Mouse (Mus musculus): Measurements from ENCODE around the gene Dgka. TPM values are rescaled to one million over a fixed set of nuclear protein-coding genes. Genes with fewer than 3 reads are reported as not detected.

Dgka gene
- polyA plus RNA-seq, 1 experiment from 2014 or later: 5.0 TPM

- Histone ChIP-seq H3K4me2 (replicated peaks; ENCODE audit: low read depth, low read length) (no peak overlapping the region), H3K9ac (ENCODE audit: low read depth, low read length) (no peak overlapping the region), H3K9me3 (ENCODE audit: control insufficient read depth, low read length) (no peaks in the 10 kb centered on the region), H3K4me3 (ENCODE audit: low read depth, low read length) (no peak overlapping the region), H3K27me3 (ENCODE audit: control insufficient read depth, insufficient read depth, low read length) (no peaks in the 10 kb centered on the region), H3K4me1 (replicated peaks; ENCODE audit: control insufficient read depth, insufficient read depth, low read length) (no peaks in the 10 kb centered on the region), H3K36me3 (ENCODE audit: control insufficient read depth, insufficient read depth, low read length) (no peaks in the 10 kb centered on the region), H3K27ac (ENCODE audit: low read depth, low read length) (no peak overlapping the region)
- WGBS: 40% methylated on average over 5 of the region's 5 CpGs
- ATAC-seq (ENCODE audit: low FRiP score) (no peak), DNase-seq (ENCODE audit: low spot score) (peak; percentile 10)
Measured at GRCm38 (mm10) chr10:128773685-128774084, 29.0 kb upstream of the Dgka start.

GRCm38 (mm10) chr10:128772895-128773294 is 28.2 kb upstream of the Dgka start:
- no peak overlapping the region for H3K9ac ChIP-seq (ENCODE audit: low read depth, low read length)
- WGBS: 81% methylated on average over 2 of the region's 2 CpGs
- H3K36me3 ChIP-seq (ENCODE audit: control insufficient read depth, insufficient read depth, low read length): no peaks in the 10 kb centered on the region
- no peaks in the 10 kb centered on the region for H3K9me3 ChIP-seq (ENCODE audit: control insufficient read depth, low read length)
- no peak overlapping the region for H3K4me2 ChIP-seq (replicated peaks; ENCODE audit: low read depth, low read length)
- ATAC-seq (ENCODE audit: low FRiP score): no peak
- no peak overlapping the region for H3K4me3 ChIP-seq (ENCODE audit: low read depth, low read length)
- no peak overlapping the region for H3K27ac ChIP-seq (ENCODE audit: low read depth, low read length)
- H3K27me3 ChIP-seq (ENCODE audit: control insufficient read depth, insufficient read depth, low read length): no peaks in the 10 kb centered on the region
- H3K4me1 ChIP-seq (replicated peaks; ENCODE audit: control insufficient read depth, insufficient read depth, low read length): no peaks in the 10 kb centered on the region
- no peak for DNase-seq (ENCODE audit: low spot score)

- Histone ChIP-seq H3K27me3 (ENCODE audit: control insufficient read depth, insufficient read depth, low read length) (peaks cover 15% of the 10 kb centered on the region), H3K9me3 (ENCODE audit: control insufficient read depth, low read length) (no peaks in the 10 kb centered on the region), H3K4me2 (replicated peaks; ENCODE audit: low read depth, low read length) (peak overlapping the region; percentile 81), H3K9ac (ENCODE audit: low read depth, low read length) (peak overlapping the region; percentile 68), H3K27ac (ENCODE audit: low read depth, low read length) (peak overlapping the region; percentile 96), H3K4me3 (ENCODE audit: low read depth, low read length) (peak overlapping the region; percentile 76), H3K4me1 (replicated peaks; ENCODE audit: control insufficient read depth, insufficient read depth, low read length) (0 out of 2 replicates have a peak, but pooled peaks cover 6% of the 10 kb centered on the region), H3K36me3 (ENCODE audit: control insufficient read depth, insufficient read depth, low read length) (no peaks in the 10 kb centered on the region)
- peak; percentile 94 for ATAC-seq (ENCODE audit: low FRiP score)
- WGBS: under 1% methylated on average over 37 of the region's 37 CpGs
- peak; percentile 94 for DNase-seq (ENCODE audit: low spot score)
Measured at GRCm38 (mm10) chr10:128748252-128748864, 3.7 kb upstream of the Dgka start.

- ATAC-seq (ENCODE audit: low FRiP score): peak; percentile 65
- no peaks in the 10 kb centered on the region for H3K36me3 ChIP-seq (ENCODE audit: control insufficient read depth, insufficient read depth, low read length)
- peak within 1 kb of the TSS; percentile 96 for H3K27ac ChIP-seq (ENCODE audit: low read depth, low read length)
- H3K9me3 ChIP-seq (ENCODE audit: control insufficient read depth, low read length): no peaks in the 10 kb centered on the region
- H3K4me3 ChIP-seq (ENCODE audit: low read depth, low read length): peak within 1 kb of the TSS; percentile 76
- under 1% methylated on average over 36 of the region's 36 CpGs for WGBS
- DNase-seq (ENCODE audit: low spot score): peak; percentile 67
- 0 out of 2 replicates have a peak, but pooled peaks cover 6% of the 10 kb centered on the region for H3K4me1 ChIP-seq (replicated peaks; ENCODE audit: control insufficient read depth, insufficient read depth, low read length)
- H3K4me2 ChIP-seq (replicated peaks; ENCODE audit: low read depth, low read length): peak within 1 kb of the TSS; percentile 81
- H3K9ac ChIP-seq (ENCODE audit: low read depth, low read length): peak within 1 kb of the TSS; percentile 68
- peaks cover 18% of the 10 kb centered on the region for H3K27me3 ChIP-seq (ENCODE audit: control insufficient read depth, insufficient read depth, low read length)
Measured at GRCm38 (mm10) chr10:128747646-128748251, 3.1 kb upstream of the Dgka start, which contains the start of gene Pym1. TSS of gene Pym1 (plus strand) at chr10:128747889.

GRCm38 (mm10) chr10:128746972-128747645 is 2.5 kb upstream of the Dgka start:
- ATAC-seq (ENCODE audit: low FRiP score): no peak

GRCm38 (mm10) chr10:128745946-128746613 is 1.4 kb upstream of the Dgka start:
- Histone ChIP-seq H3K9ac (ENCODE audit: low read depth, low read length) (no peak overlapping the region), H3K27ac (ENCODE audit: low read depth, low read length) (no peak overlapping the region), H3K9me3 (ENCODE audit: control insufficient read depth, low read length) (no peaks in the 10 kb centered on the region), H3K36me3 (ENCODE audit: control insufficient read depth, insufficient read depth, low read length) (no peaks in the 10 kb centered on the region), H3K4me2 (replicated peaks; ENCODE audit: low read depth, low read length) (no peak overlapping the region), H3K4me1 (replicated peaks; ENCODE audit: control insufficient read depth, insufficient read depth, low read length) (0 out of 2 replicates have a peak, but pooled peaks cover 6% of the 10 kb centered on the region), H3K4me3 (ENCODE audit: low read depth, low read length) (no peak overlapping the region), H3K27me3 (ENCODE audit: control insufficient read depth, insufficient read depth, low read length) (peaks cover 29% of the 10 kb centered on the region)
- ATAC-seq (ENCODE audit: low FRiP score) (no peak), DNase-seq (ENCODE audit: low spot score) (no peak)
- WGBS: 91% methylated on average over 10 of the region's 10 CpGs

More at GRCm38 (mm10) chr10:128746972-128747645, 2.5 kb upstream of the Dgka start:
- Histone ChIP-seq H3K4me2 (replicated peaks; ENCODE audit: low read depth, low read length) (peak overlapping the region; percentile 81), H3K9ac (ENCODE audit: low read depth, low read length) (peak overlapping the region; percentile 68), H3K36me3 (ENCODE audit: control insufficient read depth, insufficient read depth, low read length) (no peaks in the 10 kb centered on the region), H3K27me3 (ENCODE audit: control insufficient read depth, insufficient read depth, low read length) (peaks cover 24% of the 10 kb centered on the region), H3K4me1 (replicated peaks; ENCODE audit: control insufficient read depth, insufficient read depth, low read length) (0 out of 2 replicates have a peak, but pooled peaks cover 6% of the 10 kb centered on the region), H3K4me3 (ENCODE audit: low read depth, low read length) (peak overlapping the region; percentile 76), H3K27ac (ENCODE audit: low read depth, low read length) (peak overlapping the region; percentile 96), H3K9me3 (ENCODE audit: control insufficient read depth, low read length) (no peaks in the 10 kb centered on the region)
- DNase-seq (ENCODE audit: low spot score): no peak
- whole genome bisulfite sequencing: 48% methylated on average over 9 of the region's 9 CpGs

- ATAC-seq (ENCODE audit: low FRiP score) (no peak), DNase-seq (ENCODE audit: low spot score) (peak; percentile 40)
- peaks cover 29% of the 10 kb centered on the region for H3K27me3 ChIP-seq (ENCODE audit: control insufficient read depth, insufficient read depth, low read length)
- H3K9ac ChIP-seq (ENCODE audit: low read depth, low read length): peak overlapping the region; percentile 71
- no peaks in the 10 kb centered on the region for H3K9me3 ChIP-seq (ENCODE audit: control insufficient read depth, low read length)
- no peaks in the 10 kb centered on the region for H3K36me3 ChIP-seq (ENCODE audit: control insufficient read depth, insufficient read depth, low read length)
- 0 out of 2 replicates have a peak, but pooled peaks cover 4% of the 10 kb centered on the region for H3K4me1 ChIP-seq (replicated peaks; ENCODE audit: control insufficient read depth, insufficient read depth, low read length)
- H3K4me2 ChIP-seq (replicated peaks; ENCODE audit: low read depth, low read length): peak overlapping the region; percentile 93
- peak overlapping the region; percentile 52 for H3K4me3 ChIP-seq (ENCODE audit: low read depth, low read length)
- WGBS: 14% methylated on average over 8 of the region's 8 CpGs
- no peak overlapping the region for H3K27ac ChIP-seq (ENCODE audit: low read depth, low read length)
Measured at GRCm38 (mm10) chr10:128744211-128744610, 444 bp downstream of the Dgka start.

GRCm38 (mm10) chr10:128743791-128744191 is 864 bp downstream of the Dgka start:
- H3K36me3 ChIP-seq (ENCODE audit: control insufficient read depth, insufficient read depth, low read length): no peaks in the 10 kb centered on the region
- peak overlapping the region; percentile 52 for H3K4me3 ChIP-seq (ENCODE audit: low read depth, low read length)
- peak; percentile 63 for DNase-seq (ENCODE audit: low spot score)
- no peaks in the 10 kb centered on the region for H3K9me3 ChIP-seq (ENCODE audit: control insufficient read depth, low read length)
- peaks cover 29% of the 10 kb centered on the region for H3K27me3 ChIP-seq (ENCODE audit: control insufficient read depth, insufficient read depth, low read length)
- H3K27ac ChIP-seq (ENCODE audit: low read depth, low read length): no peak overlapping the region
- 0 out of 2 replicates have a peak, but pooled peaks cover 4% of the 10 kb centered on the region for H3K4me1 ChIP-seq (replicated peaks; ENCODE audit: control insufficient read depth, insufficient read depth, low read length)
- H3K9ac ChIP-seq (ENCODE audit: low read depth, low read length): peak overlapping the region; percentile 71
- ATAC-seq (ENCODE audit: low FRiP score): no peak
- peak overlapping the region; percentile 93 for H3K4me2 ChIP-seq (replicated peaks; ENCODE audit: low read depth, low read length)
- WGBS: 1% methylated on average over 23 of the region's 37 CpGs
